13 mouse cellular contexts compared by ENCODE assay signal in the genomic region with DNA sequence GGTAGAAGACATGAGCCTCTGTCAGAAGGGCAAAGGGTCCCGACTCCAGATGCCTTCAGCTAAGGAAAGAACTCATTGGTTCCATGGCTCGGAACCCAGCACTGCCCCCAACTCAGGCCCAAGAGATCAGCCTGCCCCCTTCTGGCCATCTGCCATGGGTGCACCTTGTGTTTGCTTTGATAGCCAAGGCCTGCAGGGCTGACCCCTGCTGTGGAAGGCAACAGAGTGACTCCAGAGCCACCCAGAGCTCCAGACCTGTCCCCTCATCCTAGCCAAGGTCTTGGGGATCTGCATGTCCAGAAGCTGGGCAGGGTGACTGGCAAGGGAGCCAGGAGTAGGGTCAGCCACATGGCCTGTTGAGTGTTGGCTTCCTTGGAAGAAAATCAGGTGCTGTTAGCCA. TPM values are rescaled to one million over a fixed set of nuclear protein-coding genes. Genes with fewer than 3 reads are reported as not detected.
DNase-seq lines count a peak whose midpoint lies in the region; ATAC-seq and TF ChIP-seq lines count a peak whose summit lies in the region.
"Had no signal": no experiment of that assay in that cellular context is flagged by ENCODE, and none has a peak within 500 bp of the region (broad histone marks: within the 10 kb centered on the region; RNA-seq: fewer than 3 reads in every experiment).

No protein-coding gene starts in this region.

- H3K27ac ChIP-seq in embryonic facial prominence, embryonic 10.5 days (replicated peaks): no peak overlapping the region
- H3K27ac ChIP-seq in midbrain, embryonic 13.5 days: no peak overlapping the region

- no peak overlapping the region for H3K4me3 ChIP-seq in E14TG2a.4 (replicated peaks; ENCODE audit: low read length)
- no peak overlapping the region for H3K4me3 ChIP-seq in embryonic facial prominence, embryonic 10.5 days
- no peak overlapping the region for H3K4me3 ChIP-seq in midbrain, embryonic 13.5 days (replicated peaks)

- H3K9ac ChIP-seq in midbrain, embryonic 13.5 days (replicated peaks): no peak overlapping the region

- no peak for ATAC-seq in midbrain, embryonic 13.5 days
- ATAC-seq: forebrain, embryonic 14.5 days had no signal

- H3K4me1 ChIP-seq in E14TG2a.4 (replicated peaks; ENCODE audit: low read depth, low read length): peaks cover 13% of the 10 kb centered on the region
- H3K4me1 ChIP-seq in embryonic facial prominence, embryonic 10.5 days: peaks cover 46% of the 10 kb centered on the region
- peaks cover 48% of the 10 kb centered on the region for H3K4me1 ChIP-seq in midbrain, embryonic 13.5 days (replicated peaks)

- no peak overlapping the region for H3K4me2 ChIP-seq in midbrain, embryonic 13.5 days (replicated peaks)

- no peaks in the 10 kb centered on the region for H3K36me3 ChIP-seq in E14TG2a.4 (ENCODE audit: insufficient read depth, low read length)
- no peaks in the 10 kb centered on the region for H3K36me3 ChIP-seq in embryonic facial prominence, embryonic 10.5 days (replicated peaks)
- no peaks in the 10 kb centered on the region for H3K36me3 ChIP-seq in midbrain, embryonic 13.5 days

- 71% methylated on average over 2 of the region's 2 CpGs for WGBS in embryonic facial prominence, embryonic 10.5 days
- 59% methylated on average over 2 of the region's 2 CpGs for WGBS in midbrain, embryonic 13.5 days

- peaks cover 20% of the 10 kb centered on the region for H3K27me3 ChIP-seq in E14TG2a.4 (ENCODE audit: insufficient read depth, low read length)
- peaks cover 73% of the 10 kb centered on the region for H3K27me3 ChIP-seq in embryonic facial prominence, embryonic 10.5 days (replicated peaks; ENCODE audit: low read depth, poor library complexity, severe bottlenecking)
- peaks cover 37% of the 10 kb centered on the region for H3K27me3 ChIP-seq in midbrain, embryonic 13.5 days

- no peaks in the 10 kb centered on the region for H3K9me3 ChIP-seq in E14TG2a.4 (ENCODE audit: low read length)
- no peaks in the 10 kb centered on the region for H3K9me3 ChIP-seq in embryonic facial prominence, embryonic 10.5 days
- H3K9me3 ChIP-seq in midbrain, embryonic 13.5 days: no peaks in the 10 kb centered on the region

- intact Hi-C loops in left cerebral cortex, postnatal 4 days (cut with DNase I): no loop called here
- intact Hi-C loops in left cerebral cortex, postnatal 36 days (cut with DNase I): no loop called here

- peak; percentile 39 for TF ChIP-seq CTCF in E14TG2a.4 (conservative IDR thresholded peaks at IDR 0.05; ENCODE audit: low read length)

- peak; percentile 54 to 59 for DNase-seq in cerebellum, postnatal 14 days
- DNase-seq in cerebellum, postnatal 4 days (ENCODE audit: low spot score in 2 of 2): no peak
- peak; percentile 46 for DNase-seq in left cerebral cortex, postnatal 4 days
- DNase-seq in left cerebral cortex, postnatal 36 days (ENCODE audit: low spot score in 2 of 2): no peak
- DNase-seq in embryonic facial prominence, embryonic 10.5 days (ENCODE audit: low spot score): peak; percentile 27
- no peak for DNase-seq in B cell, adult 2 months
- DNase-seq: kidney, adult 8-10 months; layer of hippocampus, adult 9-11 months; right cerebral cortex, postnatal 4 days had no signal

RNA-seq across cellular contexts. Expression of gene Unc5a, which starts 34.4 kb away (rescaled TPM):
- 10 to 100 TPM; 51.7 to 52.6 TPM for total RNA-seq in left cerebral cortex, postnatal 4 days (2021)
- 100 to 1,000 TPM in 1 of 2 experiments, 10 to 100 TPM in 1; 96.3 to 101 TPM for total RNA-seq in left cerebral cortex, postnatal 36 days (2021)
- polyA plus RNA-seq in embryonic facial prominence, embryonic 10.5 days (2016; fragmentation: Nextera tagmentation; extraction: Ambion mirVana): 2.1 and 2.2 TPM in 2 replicates
- polyA plus RNA-seq in midbrain, embryonic 13.5 days (2015; fragmentation: Nextera tagmentation; extraction: Ambion mirVana): 5.9 and 7.3 TPM in 2 replicates
- total RNA-seq: granulocyte monocyte progenitor cell, adult 5-6 weeks had no signal

RNA-seq across cellular contexts. Expression of gene Hk3, which starts 37.6 kb away (rescaled TPM):
- total RNA-seq in left cerebral cortex, postnatal 4 days (2021): 1 to 10 TPM; 1.1 to 1.3 TPM
- 1 to 10 TPM; 1.1 to 1.7 TPM for total RNA-seq in left cerebral cortex, postnatal 36 days (2021)
- polyA plus RNA-seq in embryonic facial prominence, embryonic 10.5 days (2016; fragmentation: Nextera tagmentation; extraction: Ambion mirVana): 0.39 and 0.65 TPM in 2 replicates
- polyA plus RNA-seq in midbrain, embryonic 13.5 days (2015; fragmentation: Nextera tagmentation; extraction: Ambion mirVana): 0.87 and 1.1 TPM in 2 replicates

Comparison
In these comparisons a context has a peak if more than half of its experiments do, and no peak if none do; other contexts are left out.
1. DNase-seq: peak in cerebellum, postnatal 14 days (2 of 2), left cerebral cortex, postnatal 4 days (single experiment) and embryonic facial prominence, embryonic 10.5 days (single experiment); none in cerebellum, postnatal 4 days (0 of 2), left cerebral cortex, postnatal 36 days (0 of 2) and B cell, adult 2 months (0 of 2).